Mouse (Mus musculus) olfactory bulb, adult 2 months (tissue): ENCODE results near the gene Slc25a11.

Experiments used
- CTCF ChIP-seq: fragments of 200-500 bp; IDR thresholded peaks from 2 replicates; pipeline ENCODE4 v1.5.1; 2012; ENCODE audit warnings: low read depth, mild to moderate bottlenecking, low read length, moderate library complexity; ENCODE audit not compliant: insufficient read depth
- POLR2A ChIP-seq: fragments of 200-500 bp; IDR thresholded peaks from 2 replicates; pipeline ENCODE4 v1.6.1; 2012; ENCODE audit warnings: mild to moderate bottlenecking, low read depth, low read length, moderate library complexity; ENCODE audit not compliant: insufficient read depth

DNA sequence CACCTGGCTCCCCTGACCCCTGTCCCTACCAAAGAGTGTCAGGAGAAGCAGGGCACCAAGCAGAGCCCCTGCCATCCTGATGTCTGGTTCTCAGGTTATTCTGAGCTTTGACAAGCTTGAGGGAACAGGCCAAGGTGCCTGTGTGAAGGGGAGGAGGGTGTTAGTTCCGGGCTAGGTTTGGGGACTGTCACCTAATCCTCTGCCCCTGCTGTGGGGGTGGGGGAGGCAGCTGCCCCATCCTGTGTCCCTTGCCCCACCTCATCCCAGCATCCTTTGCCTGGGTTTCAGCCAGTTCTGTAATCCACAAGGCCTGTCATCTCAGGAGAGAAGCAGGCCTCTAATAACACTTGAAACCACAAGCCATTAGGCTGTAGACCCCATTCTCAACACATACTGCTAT lies 28.2 kb downstream of the Slc25a11 start, which contains the start of gene Chrne:
- TF ChIP-seq POLR2A: no peak
- no peak for TF ChIP-seq CTCF
